Mouse (Mus musculus) bone marrow macrophage, adult 2 months (primary cell): ENCODE measurements around the gene Acp4.

Source experiments
- CTCF ChIP-seq: IDR thresholded peaks from 2 replicates; pipeline ENCODE4 v1.5.1; 2012; ENCODE audit warnings: low read depth, mild to moderate bottlenecking, low read length, moderate library complexity
- POLR2A ChIP-seq: IDR thresholded peaks from 2 replicates; pipeline ENCODE4 v1.6.1; 2012; ENCODE audit warnings: mild to moderate bottlenecking, low read depth, low read length, borderline replicate concordance

DNA sequence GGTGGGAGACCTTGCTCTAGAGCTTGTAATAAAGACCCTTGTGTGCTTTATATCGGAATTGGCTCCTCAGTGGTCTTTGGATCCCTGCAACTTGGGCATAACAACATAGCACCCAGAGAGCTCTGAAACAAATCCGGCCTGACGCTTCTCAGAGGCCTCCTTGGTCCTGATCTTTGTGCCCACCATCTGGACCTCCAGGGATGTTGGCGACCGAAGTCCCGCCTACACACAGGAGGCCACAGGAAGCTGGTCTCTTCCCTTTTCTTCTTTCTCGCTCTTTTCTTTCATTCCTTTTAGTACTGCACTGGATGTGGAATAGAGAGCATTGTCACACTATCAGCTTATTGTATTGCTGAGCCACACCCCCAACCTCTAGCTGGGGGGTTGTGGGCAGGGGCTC, 16.3 kb upstream of the Acp4 start:
- TF ChIP-seq POLR2A = no peak
- no peak for TF ChIP-seq CTCF
